Comparison of ENCODE assay signal across 10 mouse cellular contexts in genomic region chr3:144574256-144574655, GRCm38 (mm10).
"Had no signal": no experiment of that assay in that cellular context is flagged by ENCODE, and none has a peak within 500 bp of the region (broad histone marks: within the 10 kb centered on the region; RNA-seq: fewer than 3 reads in every experiment).

No protein-coding gene starts in this region.

- ATAC-seq: intestine, embryonic 16.5 days; midbrain, embryonic 16.5 days had no signal

- H3K27me3 ChIP-seq: limb, embryonic 15.5 days had no signal

- H3K9ac ChIP-seq: limb, embryonic 15.5 days; liver, embryonic 14.5 days had no signal

- DNase-seq: kidney, adult 2 months; kidney, postnatal 25 days; layer of hippocampus, postnatal 36 days; right cerebral cortex, postnatal 14 days; thymus, postnatal 36 days had no signal

- H3K27ac ChIP-seq: limb, embryonic 15.5 days; liver, embryonic 14.5 days; macrophage had no signal

- H3K4me2 ChIP-seq: limb, embryonic 15.5 days had no signal

- H3K4me3 ChIP-seq: limb, embryonic 15.5 days had no signal

- H3K9me3 ChIP-seq: limb, embryonic 15.5 days had no signal
